Mouse (Mus musculus) midbrain, embryonic 11.5 days (tissue): ENCODE data around the gene Snai1. TPM values are rescaled to one million over a fixed set of nuclear protein-coding genes. Genes with fewer than 3 reads are reported as not detected.

ENCODE experiments used
- ATAC-seq: fragments of 200-750 bp; cut with Nextera tagmentation; 2 replicates; pipeline ENCODE4 v1.8.0; 2017; ENCODE audit warnings: moderate TSS enrichment, moderate library complexity; ENCODE audit not compliant: low FRiP score
- DNase-seq: peaks from one replicate; pipeline ENCODE4 v3.0.0; 2015; ENCODE audit warnings: low spot score; ENCODE audit errors: missing footprints
- H3K27ac ChIP-seq: fragments of 300-500 bp; sonication (generic); 2 replicates; pipeline ENCODE4 v1.5.1; 2014; ENCODE audit warnings: low read depth, low read length
- H3K27me3 ChIP-seq: fragments of 300-500 bp; sonication (generic); 2 replicates; pipeline ENCODE4 v1.6.1; 2014; ENCODE audit warnings: mild to moderate bottlenecking, low read length, moderate library complexity, mixed read lengths; ENCODE audit not compliant: control insufficient read depth, insufficient read depth
- H3K36me3 ChIP-seq: fragments of 300-500 bp; sonication (generic); 2 replicates; pipeline ENCODE4 v1.6.1; 2014; ENCODE audit warnings: mild to moderate bottlenecking, low read length, moderate library complexity, mixed read lengths; ENCODE audit not compliant: control insufficient read depth, insufficient read depth
- H3K4me1 ChIP-seq: fragments of 300-500 bp; sonication (generic); 2 replicates; pipeline ENCODE4 v1.6.1; 2014; ENCODE audit warnings: low read length; ENCODE audit not compliant: control insufficient read depth, insufficient read depth
- H3K4me2 ChIP-seq: fragments of 300-500 bp; sonication (generic); 2 replicates; pipeline ENCODE4 v1.6.1; 2014; ENCODE audit warnings: mild to moderate bottlenecking, moderate library complexity
- H3K4me3 ChIP-seq: fragments of 300-500 bp; sonication (generic); 2 replicates; pipeline ENCODE4 v1.5.1; 2014; ENCODE audit warnings: low read depth, low read length
- H3K9ac ChIP-seq: fragments of 300-500 bp; sonication (generic); 2 replicates; pipeline ENCODE4 v1.6.1; 2014; ENCODE audit warnings: low read length
- H3K9me3 ChIP-seq: fragments of 300-500 bp; sonication (generic); 2 replicates; pipeline ENCODE4 v1.6.1; 2016; ENCODE audit warnings: low read length; ENCODE audit not compliant: control insufficient read depth
- WGBS: fragments of 180-500 bp; shearing (Covaris S2); extraction: QIAGEN DNeasy Blood & Tissue Kit; methylation state at CpG from one replicate; pipeline ENCODE4 v1.1.7; 2014; 5-methylcytosine and 5-hydroxymethylcytosine counted together
- polyA plus RNA-seq: library from polyadenylated mRNA; unstranded; fragments of >200 nt; fragmentation: Nextera tagmentation; extraction: Ambion mirVana; gene quantifications from 2 replicates; pipeline ENCODE4 v1.2.1, GENCODE M21; 2014

The Snai1 gene
- polyA plus RNA-seq, 1 experiment from 2014 or later: 20.8 TPM

GRCm38 (mm10) chr2:167503253-167503895, 34.6 kb upstream of the Snai1 start:
- H3K9me3 ChIP-seq: no peaks in the 10 kb centered on the region
- WGBS: under 1% methylated on average over 85 of the region's 85 CpGs
- H3K36me3 ChIP-seq: no peaks in the 10 kb centered on the region; the same call in 1 of the 2 replicates
- H3K4me1 ChIP-seq: peaks cover 16% of the 10 kb centered on the region
- peak overlapping the region; percentile 98 for H3K9ac ChIP-seq
- no peaks in the 10 kb centered on the region for H3K27me3 ChIP-seq
- peak; percentile 99 for DNase-seq
- H3K4me3 ChIP-seq: peak overlapping the region; percentile 98
- H3K4me2 ChIP-seq: peak overlapping the region; percentile 73
- H3K27ac ChIP-seq: peak overlapping the region; percentile 77
- peak; percentile 88 for ATAC-seq

GRCm38 (mm10) chr2:167503896-167504349, 34.1 kb upstream of the Snai1 start:
- ATAC-seq: peak; percentile 12; the same call in 1 of the 2 replicates
- no peaks in the 10 kb centered on the region for H3K9me3 ChIP-seq
- H3K36me3 ChIP-seq: peaks cover 4% of the 10 kb centered on the region
- peak overlapping the region; percentile 77 for H3K27ac ChIP-seq
- H3K4me1 ChIP-seq: peaks cover 16% of the 10 kb centered on the region
- peak; percentile 93 for DNase-seq
- peak overlapping the region; percentile 98 for H3K9ac ChIP-seq
- H3K27me3 ChIP-seq: no peaks in the 10 kb centered on the region
- WGBS: under 1% methylated on average over 31 of the region's 32 CpGs
- H3K4me3 ChIP-seq: peak overlapping the region; percentile 98
- H3K4me2 ChIP-seq: peak overlapping the region; percentile 73

- no peak overlapping the region for H3K9ac ChIP-seq
Measured at GRCm38 (mm10) chr2:167505127-167505526, 32.9 kb upstream of the Snai1 start.

GRCm38 (mm10) chr2:167506546-167507260, 31.3 kb upstream of the Snai1 start:
- DNase-seq: no peak
- Histone ChIP-seq H3K27me3 (no peaks in the 10 kb centered on the region), H3K4me1 (peaks cover 16% of the 10 kb centered on the region), H3K36me3 (peaks cover 20% of the 10 kb centered on the region), H3K4me3 (no peak overlapping the region), H3K9ac (no peak overlapping the region), H3K9me3 (no peaks in the 10 kb centered on the region), H3K27ac (no peak overlapping the region), H3K4me2 (no peak overlapping the region)
- ATAC-seq: no peak
- WGBS: 96% methylated on average over 10 of the region's 10 CpGs

More at GRCm38 (mm10) chr2:167505127-167505526, 32.9 kb upstream of the Snai1 start:
- Histone ChIP-seq H3K36me3 (peaks cover 10% of the 10 kb centered on the region), H3K4me2 (peak overlapping the region; percentile 6; the same call in 1 of the 2 replicates), H3K27me3 (no peaks in the 10 kb centered on the region), H3K4me1 (peaks cover 16% of the 10 kb centered on the region), H3K9me3 (no peaks in the 10 kb centered on the region), H3K27ac (no peak overlapping the region), H3K4me3 (no peak overlapping the region)
- ATAC-seq: no peak
- 87% methylated on average over 3 of the region's 3 CpGs for WGBS
- no peak for DNase-seq

GRCm38 (mm10) chr2:167507719-167508385, 30.1 kb upstream of the Snai1 start:
- H3K27ac ChIP-seq: no peak overlapping the region
- ATAC-seq (no peak), DNase-seq (no peak)
- H3K4me2 ChIP-seq: no peak overlapping the region
- peaks cover 16% of the 10 kb centered on the region for H3K4me1 ChIP-seq
- H3K27me3 ChIP-seq: no peaks in the 10 kb centered on the region
- no peak overlapping the region for H3K9ac ChIP-seq
- H3K9me3 ChIP-seq: no peaks in the 10 kb centered on the region
- no peak overlapping the region for H3K4me3 ChIP-seq
- H3K36me3 ChIP-seq: peaks cover 31% of the 10 kb centered on the region
- WGBS: 97% methylated on average over 3 of the region's 3 CpGs

GRCm38 (mm10) chr2:167508569-167508968, 29.4 kb upstream of the Snai1 start:
- 98% methylated on average over 4 of the region's 4 CpGs for WGBS
- no peak overlapping the region for H3K27ac ChIP-seq
- no peak overlapping the region for H3K4me2 ChIP-seq
- no peak for ATAC-seq
- H3K36me3 ChIP-seq: peaks cover 35% of the 10 kb centered on the region
- peaks cover 16% of the 10 kb centered on the region for H3K4me1 ChIP-seq
- no peaks in the 10 kb centered on the region for H3K9me3 ChIP-seq
- no peaks in the 10 kb centered on the region for H3K27me3 ChIP-seq
- no peak for DNase-seq
- H3K4me3 ChIP-seq: no peak overlapping the region
- no peak overlapping the region for H3K9ac ChIP-seq

- WGBS: 90% methylated on average over 3 of the region's 3 CpGs
- no peak overlapping the region for H3K9ac ChIP-seq
- no peaks in the 10 kb centered on the region for H3K27me3 ChIP-seq
- DNase-seq: no peak
- no peak overlapping the region for H3K4me3 ChIP-seq
- ATAC-seq: no peak
- H3K27ac ChIP-seq: no peak overlapping the region
- H3K9me3 ChIP-seq: no peaks in the 10 kb centered on the region
- H3K4me2 ChIP-seq: no peak overlapping the region
- H3K36me3 ChIP-seq: peaks cover 49% of the 10 kb centered on the region
- H3K4me1 ChIP-seq: peaks cover 1% of the 10 kb centered on the region; the same call in 1 of the 2 replicates
Measured at GRCm38 (mm10) chr2:167510485-167510884, 27.5 kb upstream of the Snai1 start.

GRCm38 (mm10) chr2:167512365-167512764, 25.6 kb upstream of the Snai1 start:
- no peak overlapping the region for H3K4me2 ChIP-seq
- H3K9ac ChIP-seq: no peak overlapping the region
- H3K9me3 ChIP-seq: no peaks in the 10 kb centered on the region
- 97% methylated on average over 9 of the region's 9 CpGs for WGBS
- peaks cover 57% of the 10 kb centered on the region for H3K36me3 ChIP-seq
- H3K4me1 ChIP-seq: no peaks in the 10 kb centered on the region
- H3K4me3 ChIP-seq: no peak overlapping the region
- DNase-seq: no peak
- no peak overlapping the region for H3K27ac ChIP-seq
- no peaks in the 10 kb centered on the region for H3K27me3 ChIP-seq
- ATAC-seq: no peak

GRCm38 (mm10) chr2:167512970-167513369, 25.0 kb upstream of the Snai1 start:
- no peak for ATAC-seq
- DNase-seq: no peak
- H3K9ac ChIP-seq: no peak overlapping the region
- WGBS: 88% methylated on average over 5 of the region's 5 CpGs
- no peak overlapping the region for H3K27ac ChIP-seq
- H3K36me3 ChIP-seq: peaks cover 57% of the 10 kb centered on the region
- no peaks in the 10 kb centered on the region for H3K27me3 ChIP-seq
- H3K4me2 ChIP-seq: no peak overlapping the region
- H3K4me1 ChIP-seq: no peaks in the 10 kb centered on the region
- H3K9me3 ChIP-seq: no peaks in the 10 kb centered on the region
- H3K4me3 ChIP-seq: no peak overlapping the region
